Mouse (Mus musculus) thymus, adult 2 months (tissue): ENCODE results near the gene Tnfsf8.

ENCODE experiments used
- CTCF ChIP-seq: fragments of 200-500 bp; IDR thresholded peaks from 2 replicates; pipeline ENCODE4 v1.5.1; 2012; ENCODE audit warnings: mild to moderate bottlenecking, control low read depth, low read length, moderate library complexity, borderline replicate concordance; ENCODE audit not compliant: control insufficient read depth, poor library complexity, insufficient read depth; ENCODE audit errors: extremely low read depth
- POLR2A ChIP-seq: fragments of 200-500 bp; IDR thresholded peaks from 2 replicates; pipeline ENCODE4 v1.6.1; 2012; ENCODE audit warnings: mild to moderate bottlenecking, low read length, control low read depth, moderate library complexity; ENCODE audit not compliant: control insufficient read depth, poor library complexity, insufficient read depth; ENCODE audit errors: extremely low read depth

DNA sequence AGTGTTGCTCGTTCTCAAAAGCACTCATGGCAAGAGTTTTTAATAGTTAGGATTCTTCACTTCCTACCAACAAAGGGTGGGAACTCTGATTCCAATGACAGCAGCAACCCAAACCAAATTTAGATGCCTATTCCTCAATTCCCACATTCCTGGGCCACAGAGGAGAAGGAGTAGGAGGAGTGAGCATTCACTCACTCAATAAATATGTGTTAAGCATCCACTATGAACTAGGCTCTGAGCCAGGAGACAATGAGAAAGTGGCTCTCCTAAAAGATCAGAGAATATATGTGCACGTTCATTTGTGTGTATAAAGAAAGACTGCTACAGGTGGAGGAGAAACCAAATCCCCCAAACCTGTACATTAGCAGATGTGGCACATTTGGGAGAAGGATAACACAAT lies 75.7 kb downstream of the Tnfsf8 start:
- no peak for TF ChIP-seq POLR2A
- TF ChIP-seq CTCF: no peak
